Mouse (Mus musculus) lung, postnatal 0 days (tissue): ENCODE data around the gene Olfr224.

Experiments
- CTCF ChIP-seq: IDR thresholded peaks from 2 replicates; pipeline ENCODE4 v1.5.1; 2016; ENCODE audit warnings: antibody characterized with exemption, mild to moderate bottlenecking
- EP300 ChIP-seq: IDR thresholded peaks from 2 replicates; pipeline ENCODE4 v1.6.1; 2016; ENCODE audit warnings: antibody characterized with exemption, mild to moderate bottlenecking, control low read depth

- TF ChIP-seq CTCF (no peak), EP300 (no peak)
Measured at GRCm38 (mm10) chr11:58602800-58603560, 32.6 kb upstream of the Olfr224 start.
